Mouse (Mus musculus) liver, embryonic 11.5 days (tissue): ENCODE data around the gene Cttnbp2nl. TPM values are rescaled to one million over a fixed set of nuclear protein-coding genes. Genes with fewer than 3 reads are reported as not detected.

Experiments
- ATAC-seq: fragments of 200-750 bp; cut with Nextera tagmentation; replicated peaks from 2 replicates; pipeline ENCODE4 v1.8.0; 2017; ENCODE audit warnings: moderate number of reproducible peaks, mild to moderate bottlenecking, moderate TSS enrichment, moderate library complexity; ENCODE audit not compliant: low FRiP score
- DNase-seq: peaks from one replicate; pipeline ENCODE4 v3.0.0-alpha.2; 2017; ENCODE audit warnings: low spot score
- H3K27ac ChIP-seq: fragments of 300-500 bp; sonication (generic); 2 replicates; pipeline ENCODE4 v1.5.1; 2014; ENCODE audit warnings: mild to moderate bottlenecking, low read depth, low read length, control low read depth
- H3K27me3 ChIP-seq: fragments of 300-500 bp; sonication (generic); replicated peaks from 2 replicates; pipeline ENCODE4 v1.6.1; 2014; ENCODE audit warnings: low read length, mixed read lengths; ENCODE audit not compliant: control insufficient read depth, insufficient read depth
- H3K36me3 ChIP-seq: fragments of 300-500 bp; sonication (generic); 2 replicates; pipeline ENCODE4 v1.6.1; 2014; ENCODE audit warnings: mild to moderate bottlenecking, low read length, moderate library complexity, mixed read lengths; ENCODE audit not compliant: control insufficient read depth, insufficient read depth
- H3K4me1 ChIP-seq: fragments of 300-500 bp; sonication (generic); replicated peaks from 2 replicates; pipeline ENCODE4 v1.6.1; 2014; ENCODE audit warnings: low read length, mixed read lengths; ENCODE audit not compliant: control insufficient read depth, insufficient read depth
- H3K4me2 ChIP-seq: fragments of 300-500 bp; sonication (generic); 2 replicates; pipeline ENCODE4 v1.6.1; 2014; ENCODE audit warnings: mild to moderate bottlenecking, control low read depth, moderate library complexity
- H3K4me3 ChIP-seq: fragments of 300-500 bp; sonication (generic); 2 replicates; pipeline ENCODE4 v1.5.1; 2014; ENCODE audit warnings: low read depth, low read length, control low read depth
- H3K9ac ChIP-seq: fragments of 300-500 bp; sonication (generic); 2 replicates; pipeline ENCODE4 v1.6.1; 2014; ENCODE audit warnings: low read depth, low read length, control low read depth
- H3K9me3 ChIP-seq: fragments of 300-500 bp; sonication (generic); 2 replicates; pipeline ENCODE4 v1.6.1; 2016; ENCODE audit warnings: low read length, inconsistent platforms, mixed read lengths; ENCODE audit not compliant: control insufficient read depth
- WGBS: fragments of 180-500 bp; shearing (Covaris S2); extraction: QIAGEN DNeasy Blood & Tissue Kit; methylation state at CpG from one replicate; pipeline ENCODE4 v1.1.7; 2014; 5-methylcytosine and 5-hydroxymethylcytosine counted together
- polyA plus RNA-seq: library from polyadenylated mRNA; unstranded; fragments of >200 nt; fragmentation: Nextera tagmentation; extraction: Ambion mirVana; gene quantifications from 2 replicates; pipeline ENCODE4 v1.2.1, GENCODE M21; 2014

Gene Cttnbp2nl
- polyA plus RNA-seq, 1 experiment from 2014 or later = 12.1 TPM

DNA sequence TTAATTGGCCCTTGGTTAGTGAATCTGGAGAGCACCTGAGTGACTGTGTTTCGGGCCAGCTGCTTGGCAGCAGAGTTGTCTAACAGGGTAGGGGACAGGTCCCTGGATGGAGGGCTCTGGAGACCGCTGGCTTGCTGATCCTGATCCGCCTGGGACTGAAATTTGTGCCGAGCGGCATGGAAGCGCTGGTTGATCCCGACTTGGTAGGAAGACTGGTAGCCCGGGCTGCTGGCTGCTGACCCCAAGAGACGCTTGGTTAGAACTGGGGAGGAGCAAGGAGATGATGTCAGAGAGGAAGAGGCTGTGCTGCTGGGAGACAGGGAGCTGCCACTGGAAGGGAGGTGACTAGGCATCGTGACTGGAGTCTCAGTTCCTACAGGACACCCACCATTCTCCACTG lies 47.9 kb downstream of the Cttnbp2nl start:
- Histone ChIP-seq H3K36me3 (peaks cover 6% of the 10 kb centered on the region; the same call in 1 of the 2 replicates), H3K4me2 (no peak overlapping the region), H3K4me3 (no peak overlapping the region), H3K9ac (no peak overlapping the region), H3K9me3 (no peaks in the 10 kb centered on the region), H3K4me1 (no peaks in the 10 kb centered on the region), H3K27me3 (no peaks in the 10 kb centered on the region), H3K27ac (no peak overlapping the region)
- DNase-seq (no peak), ATAC-seq (no peak)
- whole genome bisulfite sequencing = 84% methylated on average over 10 of the region's 10 CpGs

DNA sequence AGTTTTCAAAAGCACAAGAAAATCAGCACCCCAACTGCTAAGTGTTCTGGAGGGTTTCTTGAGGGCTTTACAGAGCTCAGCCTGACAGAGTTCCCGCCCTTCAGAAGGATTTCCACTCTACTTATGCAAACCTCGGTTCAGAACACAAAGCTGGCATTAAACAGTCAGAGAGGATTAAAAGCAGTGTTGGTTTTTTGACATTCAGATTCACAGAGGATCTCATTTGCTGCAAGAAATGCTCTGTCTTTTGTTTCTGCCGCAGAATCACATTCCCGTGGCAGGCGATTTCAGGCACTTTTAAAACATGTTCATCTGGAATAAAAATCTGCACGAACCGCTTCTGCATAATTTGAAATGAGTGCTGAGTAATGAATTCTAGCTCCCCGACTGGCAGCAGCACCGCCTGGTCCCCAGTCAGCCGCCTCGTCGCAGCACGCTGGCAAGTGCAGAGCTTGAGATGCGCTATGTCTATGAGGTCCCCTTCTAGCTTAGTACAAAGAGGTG lies 48.9 kb downstream of the Cttnbp2nl start:
- H3K4me3 ChIP-seq = no peak overlapping the region
- DNase-seq = no peak
- no peak overlapping the region for H3K4me2 ChIP-seq
- H3K36me3 ChIP-seq = peaks cover 6% of the 10 kb centered on the region; the same call in 1 of the 2 replicates
- no peaks in the 10 kb centered on the region for H3K4me1 ChIP-seq
- H3K9ac ChIP-seq = no peak overlapping the region
- WGBS = 87% methylated on average over 14 of the region's 14 CpGs
- H3K9me3 ChIP-seq = no peaks in the 10 kb centered on the region
- ATAC-seq = no peak
- H3K27ac ChIP-seq = no peak overlapping the region
- no peaks in the 10 kb centered on the region for H3K27me3 ChIP-seq

DNA sequence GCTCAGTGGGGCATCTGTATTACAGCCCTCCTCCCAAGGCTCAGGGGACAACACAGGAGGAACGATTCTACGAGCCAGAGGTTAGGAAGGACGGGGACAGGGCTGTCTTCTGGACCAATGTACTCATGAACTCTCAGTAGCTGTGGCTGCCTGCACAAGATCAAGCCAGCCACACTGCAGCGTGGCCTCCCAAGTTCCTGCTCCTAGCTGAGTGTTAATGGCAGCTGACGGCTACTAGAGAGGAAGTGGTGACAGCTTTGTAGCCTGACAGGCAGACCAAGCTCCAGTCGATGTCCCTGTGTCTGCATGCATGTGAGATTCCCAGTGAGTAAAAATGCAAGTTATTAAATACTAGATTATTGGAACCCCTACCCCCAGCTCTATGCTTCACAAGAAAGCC lies 51.6 kb downstream of the Cttnbp2nl start:
- Histone ChIP-seq H3K4me2 (no peak overlapping the region), H3K36me3 (no peaks in the 10 kb centered on the region; the same call in 1 of the 2 replicates)
- DNase-seq = no peak

DNA sequence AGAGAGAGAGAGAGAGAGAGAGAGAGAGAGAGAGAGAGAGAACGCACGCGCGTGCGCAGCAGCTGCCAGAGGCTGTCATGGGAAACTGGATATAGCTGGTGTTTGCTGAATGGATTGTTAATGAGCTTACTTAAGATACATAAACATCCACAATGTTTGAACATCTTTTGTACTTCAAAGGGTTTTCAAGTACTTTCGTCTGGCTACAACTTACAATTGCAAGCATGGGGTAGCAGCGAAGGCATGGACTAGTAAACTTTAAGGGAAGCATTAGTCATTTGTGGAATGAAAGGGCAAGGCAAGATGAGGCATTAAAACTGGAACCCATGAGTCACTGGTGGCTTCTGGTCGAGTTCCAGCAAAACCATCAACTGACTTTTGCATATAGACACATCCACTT lies 52.4 kb downstream of the Cttnbp2nl start:
- WGBS = 79% methylated on average over 8 of the region's 8 CpGs
- H3K4me3 ChIP-seq = no peak overlapping the region
- no peaks in the 10 kb centered on the region; the same call in 1 of the 2 replicates for H3K36me3 ChIP-seq
- H3K4me2 ChIP-seq = no peak overlapping the region
- no peaks in the 10 kb centered on the region; the same call in 1 of the 2 replicates for H3K4me1 ChIP-seq
- H3K9me3 ChIP-seq = no peaks in the 10 kb centered on the region
- ATAC-seq = no peak
- DNase-seq = no peak
- no peak overlapping the region for H3K9ac ChIP-seq
- H3K27ac ChIP-seq = no peak overlapping the region
- H3K27me3 ChIP-seq = no peaks in the 10 kb centered on the region

More for the DNA sequence above, 51.6 kb downstream of the Cttnbp2nl start:
- H3K4me1 ChIP-seq = no peaks in the 10 kb centered on the region; the same call in 1 of the 2 replicates
- H3K9ac ChIP-seq = no peak overlapping the region
- no peak overlapping the region for H3K27ac ChIP-seq
- no peak for ATAC-seq
- no peak overlapping the region for H3K4me3 ChIP-seq
- H3K27me3 ChIP-seq = no peaks in the 10 kb centered on the region
- H3K9me3 ChIP-seq = no peaks in the 10 kb centered on the region
- 34% methylated on average over 6 of the region's 6 CpGs for WGBS

DNA sequence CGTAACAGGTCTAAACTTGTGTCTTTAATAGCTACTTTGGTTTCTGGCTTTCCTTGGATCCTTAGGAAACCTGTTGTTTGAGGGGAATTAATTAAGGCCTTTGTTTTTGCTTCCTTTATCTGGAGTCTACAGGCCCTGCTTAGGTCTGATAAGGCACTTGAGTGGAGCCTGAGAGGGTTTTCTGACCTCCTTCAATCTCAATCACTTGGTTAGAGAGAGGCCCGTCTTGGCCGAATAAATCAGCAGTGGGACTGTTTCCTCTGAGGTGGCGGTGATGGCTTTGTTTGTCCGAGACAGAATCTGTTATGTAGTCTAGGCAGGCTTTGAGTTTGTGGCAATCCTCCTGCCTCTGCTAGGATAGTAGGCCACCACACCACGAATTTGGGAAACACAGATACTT lies 55.4 kb downstream of the Cttnbp2nl start:
- Histone ChIP-seq H3K27me3 (no peaks in the 10 kb centered on the region), H3K9ac (no peak overlapping the region), H3K4me2 (no peak overlapping the region), H3K4me3 (no peak overlapping the region), H3K4me1 (peaks cover 3% of the 10 kb centered on the region; the same call in 1 of the 2 replicates), H3K27ac (no peak overlapping the region), H3K9me3 (no peaks in the 10 kb centered on the region), H3K36me3 (no peaks in the 10 kb centered on the region)
- 25% methylated on average over 6 of the region's 6 CpGs for WGBS
- DNase-seq (no peak), ATAC-seq (no peak)

DNA sequence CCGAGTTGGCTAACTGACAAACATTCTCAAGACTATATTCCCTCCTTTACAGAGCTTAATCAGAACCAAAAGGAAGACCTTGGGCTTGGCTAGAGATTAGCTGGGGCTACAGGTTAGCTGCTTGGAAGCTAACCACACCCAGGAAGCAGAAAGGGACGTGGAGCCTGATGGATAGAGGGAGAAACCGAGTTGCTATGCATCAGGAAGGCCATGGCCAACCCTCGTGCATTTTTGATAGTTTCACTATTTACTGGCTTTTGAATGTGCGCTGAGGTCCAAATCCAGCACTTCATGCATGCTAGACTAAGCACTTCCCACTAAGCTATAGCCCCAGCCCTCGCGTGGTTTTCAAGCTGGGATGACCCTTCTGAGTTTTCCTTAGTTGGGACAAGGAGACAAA lies 57.2 kb downstream of the Cttnbp2nl start:
- H3K27me3 ChIP-seq = no peaks in the 10 kb centered on the region; the same call in 1 of the 2 replicates
- H3K4me1 ChIP-seq = peaks cover 3% of the 10 kb centered on the region; the same call in 1 of the 2 replicates
- no peak overlapping the region for H3K4me3 ChIP-seq
- H3K9me3 ChIP-seq = no peaks in the 10 kb centered on the region
- no peak for ATAC-seq
- no peak overlapping the region for H3K27ac ChIP-seq
- H3K4me2 ChIP-seq = no peak overlapping the region
- no peak overlapping the region for H3K9ac ChIP-seq
- no peaks in the 10 kb centered on the region for H3K36me3 ChIP-seq
- WGBS = 72% methylated on average over 7 of the region's 7 CpGs
- no peak for DNase-seq

DNA sequence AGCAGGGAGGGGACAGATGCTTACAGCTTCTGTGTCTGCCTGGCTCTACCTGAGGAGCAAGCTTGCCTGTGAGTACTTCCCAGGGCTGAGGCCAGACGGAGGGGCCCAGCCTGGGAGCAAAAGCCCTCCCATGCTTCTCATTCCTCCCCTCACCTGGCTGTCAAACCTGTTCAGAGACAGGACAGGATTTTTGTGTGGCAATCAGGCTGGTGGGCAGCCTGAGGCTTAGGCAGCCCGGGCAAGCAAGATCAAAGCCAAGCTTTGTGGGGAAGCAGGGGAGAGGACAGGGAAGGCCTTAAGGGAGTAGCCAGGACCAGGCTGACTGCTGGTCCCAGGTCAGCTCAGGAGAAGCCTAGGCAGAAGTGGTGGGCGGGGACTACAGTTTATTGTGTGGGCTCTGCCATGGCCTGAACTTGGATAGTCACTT lies 58.5 kb downstream of the Cttnbp2nl start:
- no peak for DNase-seq
- Histone ChIP-seq H3K4me2 (no peak overlapping the region), H3K9me3 (no peaks in the 10 kb centered on the region), H3K4me3 (no peak overlapping the region), H3K36me3 (no peaks in the 10 kb centered on the region), H3K9ac (no peak overlapping the region), H3K27ac (no peak overlapping the region), H3K27me3 (no peaks in the 10 kb centered on the region; the same call in 1 of the 2 replicates), H3K4me1 (peaks cover 3% of the 10 kb centered on the region; the same call in 1 of the 2 replicates)
- WGBS = 53% methylated on average over 3 of the region's 3 CpGs
- no peak for ATAC-seq

DNA sequence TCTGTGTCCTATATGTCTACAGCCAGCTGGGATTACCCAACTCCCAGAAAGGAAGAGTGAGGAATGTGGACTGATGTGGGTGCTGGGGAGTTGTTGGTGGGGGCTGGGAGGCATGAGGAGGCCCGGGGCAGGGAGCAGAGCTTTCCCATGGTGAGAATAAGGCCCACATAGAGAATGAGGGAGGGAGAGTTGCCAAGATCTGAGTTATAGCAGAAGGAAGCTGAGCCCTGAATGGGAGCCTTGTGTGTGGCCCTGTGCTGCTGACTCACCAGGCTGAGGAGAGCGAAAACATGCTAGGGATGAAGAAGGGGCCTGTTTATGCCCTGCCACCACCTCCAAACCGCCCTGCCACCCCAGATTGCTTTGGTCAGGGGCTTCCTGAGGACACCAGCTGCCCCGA lies 59.1 kb downstream of the Cttnbp2nl start:
- Histone ChIP-seq H3K27me3 (no peaks in the 10 kb centered on the region; the same call in 1 of the 2 replicates), H3K4me1 (peaks cover 3% of the 10 kb centered on the region; the same call in 1 of the 2 replicates), H3K4me3 (no peak overlapping the region), H3K9me3 (no peaks in the 10 kb centered on the region), H3K9ac (no peak overlapping the region), H3K36me3 (no peaks in the 10 kb centered on the region), H3K4me2 (no peak overlapping the region), H3K27ac (no peak overlapping the region)
- ATAC-seq (no peak), DNase-seq (no peak)
- WGBS = 60% methylated on average over 4 of the region's 4 CpGs

DNA sequence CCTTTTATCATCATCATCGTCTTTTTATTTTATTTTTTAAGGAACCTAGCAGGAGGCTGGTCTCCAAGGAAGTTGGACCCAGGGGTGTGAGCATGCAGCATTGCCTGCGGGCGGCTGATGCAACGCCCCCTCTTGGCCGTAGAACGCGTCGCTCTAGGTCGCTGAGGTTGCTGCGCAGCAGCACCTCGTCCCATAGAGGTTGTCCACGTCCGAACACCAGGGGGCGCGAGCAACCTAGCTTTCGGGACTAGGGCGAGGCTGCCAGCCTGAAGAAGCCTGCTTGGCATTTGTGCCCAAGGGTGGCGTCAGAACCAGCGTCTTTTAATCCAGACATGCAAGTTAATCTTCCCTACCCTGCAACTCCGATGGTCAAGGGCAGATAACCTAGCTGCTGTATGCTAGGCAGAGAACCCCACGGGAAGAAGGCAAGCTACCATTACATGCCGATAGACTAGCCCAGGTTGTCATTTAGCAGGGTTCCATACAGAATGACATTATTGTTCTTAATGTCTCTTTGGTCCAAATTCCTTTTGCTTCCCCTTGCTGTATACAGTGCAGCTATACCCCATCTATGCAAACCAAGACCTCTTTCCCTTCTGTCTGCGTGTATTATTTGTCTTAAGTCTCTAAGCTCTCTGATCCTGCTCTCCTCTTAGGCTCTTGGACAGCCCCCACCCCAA lies 60.1 kb downstream of the Cttnbp2nl start:
- H3K4me3 ChIP-seq = no peak overlapping the region
- peak; percentile 77 for ATAC-seq
- no peak overlapping the region for H3K27ac ChIP-seq
- DNase-seq = peak; percentile 80
- no peaks in the 10 kb centered on the region; the same call in 1 of the 2 replicates for H3K27me3 ChIP-seq
- H3K36me3 ChIP-seq = no peaks in the 10 kb centered on the region
- no peaks in the 10 kb centered on the region for H3K9me3 ChIP-seq
- no peak overlapping the region for H3K4me2 ChIP-seq
- WGBS = 13% methylated on average over 23 of the region's 23 CpGs
- 0 out of 2 replicates have a peak, but pooled peaks cover 3% of the 10 kb centered on the region for H3K4me1 ChIP-seq
- H3K9ac ChIP-seq = no peak overlapping the region
